Mouse (Mus musculus) kidney, adult 2 months (tissue): ENCODE measurements around the gene Gpatch11. TPM values are rescaled to one million over a fixed set of nuclear protein-coding genes. Genes with fewer than 3 reads are reported as not detected.

Source experiments
- DNase-seq: peaks from one replicate; pipeline ENCODE4 v3.0.0; 2021
- H3K27ac ChIP-seq: fragments of 200-500 bp; 2 replicates; pipeline ENCODE4 v1.5.1; 2012; ENCODE audit warnings: low read depth, low read length, control low read depth, inconsistent platforms; ENCODE audit not compliant: insufficient read depth
- H3K27me3 ChIP-seq: fragments of 200-500 bp; replicated peaks from 2 replicates; pipeline ENCODE4 v1.6.1; 2012; ENCODE audit warnings: mild to moderate bottlenecking, moderate library complexity, low read length, inconsistent platforms; ENCODE audit not compliant: control insufficient read depth, insufficient read depth
- H3K36me3 ChIP-seq: fragments of 200-500 bp; 2 replicates; pipeline ENCODE4 v1.6.1; 2012; ENCODE audit warnings: mild to moderate bottlenecking, moderate library complexity, low read length, inconsistent platforms; ENCODE audit not compliant: control insufficient read depth, insufficient read depth
- H3K4me1 ChIP-seq: fragments of 200-500 bp; 2 replicates; pipeline ENCODE4 v1.6.1; 2011; ENCODE audit warnings: low read length; ENCODE audit not compliant: control insufficient read depth, insufficient read depth
- H3K4me3 ChIP-seq: fragments of 200-500 bp; 2 replicates; pipeline ENCODE4 v1.5.1; 2011; ENCODE audit warnings: mild to moderate bottlenecking, low read depth, low read length, control low read depth; ENCODE audit not compliant: insufficient read depth
- CTCF ChIP-seq: fragments of 200-500 bp; conservative IDR thresholded peaks from 2 replicates; pipeline ENCODE4 v1.5.1; 2011; ENCODE audit warnings: low read depth, mild to moderate bottlenecking, control low read depth, low read length, moderate library complexity, mixed read lengths; ENCODE audit not compliant: insufficient read depth, insufficient read length
- POLR2A ChIP-seq: fragments of 200-500 bp; IDR thresholded peaks from one replicate; pipeline ENCODE4 v1.6.1; 2011; ENCODE audit warnings: low read depth, low read length, control low read depth
- WGBS: fragments of 180-500 bp; shearing (Covaris S2); methylation state at CpG from one replicate; pipeline ENCODE4 v1.1.7; 2018; 5-methylcytosine and 5-hydroxymethylcytosine counted together
- polyA plus RNA-seq: library from polyadenylated mRNA; depleted of rRNA; stranded (reverse); fragments of >200 nt; gene quantifications from 2 replicates; pipeline ENCODE4 v1.2.3, GENCODE M21; 2012

Gpatch11 gene
- polyA plus RNA-seq, 1 experiment = 8.5 TPM

- no peaks in the 10 kb centered on the region for H3K27me3 ChIP-seq
- no peak for TF ChIP-seq POLR2A
- no peak for TF ChIP-seq CTCF
- DNase-seq = no peak
- H3K36me3 ChIP-seq = peaks cover 10% of the 10 kb centered on the region
- H3K4me1 ChIP-seq = no peaks in the 10 kb centered on the region
- H3K4me3 ChIP-seq = no peak overlapping the region
- H3K27ac ChIP-seq = no peak overlapping the region
Observed at GRCm38 (mm10) chr17:78809019-78809418, 26.3 kb upstream of the Gpatch11 start.

- no peak for DNase-seq
- Histone ChIP-seq H3K4me3 (no peak overlapping the region), H3K27me3 (no peaks in the 10 kb centered on the region), H3K27ac (no peak overlapping the region), H3K4me1 (no peaks in the 10 kb centered on the region), H3K36me3 (peaks cover 10% of the 10 kb centered on the region)
- TF ChIP-seq POLR2A (no peak), CTCF (no peak)
- 94% methylated on average over 3 of the region's 3 CpGs for WGBS
Observed at GRCm38 (mm10) chr17:78809582-78809981, 25.8 kb upstream of the Gpatch11 start.

GRCm38 (mm10) chr17:78824346-78824745 is 11.0 kb upstream of the Gpatch11 start:
- no peaks in the 10 kb centered on the region for H3K4me1 ChIP-seq
- H3K36me3 ChIP-seq = peaks cover 2% of the 10 kb centered on the region
- no peak for TF ChIP-seq CTCF
- TF ChIP-seq POLR2A = no peak
- no peaks in the 10 kb centered on the region for H3K27me3 ChIP-seq
- WGBS = 78% methylated on average over 13 of the region's 13 CpGs
- no peak for DNase-seq
- H3K27ac ChIP-seq = no peak overlapping the region
- no peak overlapping the region for H3K4me3 ChIP-seq

GRCm38 (mm10) chr17:78836056-78836455 is 689 bp downstream of the Gpatch11 start:
- H3K36me3 ChIP-seq = peaks cover 1% of the 10 kb centered on the region

DNA sequence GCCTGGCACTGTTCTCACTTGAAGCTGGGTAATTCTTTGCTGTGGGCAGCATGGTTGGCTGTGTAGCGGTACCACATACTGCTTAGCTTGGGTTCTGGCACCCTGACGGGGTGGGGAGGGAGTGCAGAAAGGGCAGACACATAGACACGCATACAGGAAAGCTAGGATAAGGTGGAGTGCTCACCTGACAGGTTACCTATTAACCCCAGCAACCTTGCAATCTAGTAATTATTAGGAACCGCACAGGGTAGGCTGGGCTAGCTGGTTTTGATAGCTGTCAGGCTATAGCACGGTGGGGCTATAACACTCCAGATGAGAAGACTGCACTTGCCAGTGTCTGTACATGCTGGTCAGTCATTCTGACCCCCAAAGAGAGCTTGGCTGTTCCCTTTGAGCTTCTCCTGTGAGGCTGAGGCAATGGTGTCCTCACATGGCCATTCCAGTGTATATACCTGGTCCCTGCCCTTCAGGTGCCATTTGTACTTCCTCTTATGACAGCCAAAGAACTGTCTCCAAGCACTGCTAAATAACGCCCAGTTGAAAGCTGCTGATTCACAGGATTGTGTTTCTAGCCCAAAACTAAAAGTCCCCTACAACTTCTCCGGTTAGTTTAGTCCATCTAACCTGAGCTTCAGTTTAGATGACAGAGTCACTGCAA is 7.0 kb downstream of the Gpatch11 start:
- H3K36me3 ChIP-seq = peaks cover 2% of the 10 kb centered on the region
- DNase-seq = no peak
- no peaks in the 10 kb centered on the region for H3K27me3 ChIP-seq
- 66% methylated on average over 7 of the region's 7 CpGs for WGBS
- H3K4me1 ChIP-seq = no peaks in the 10 kb centered on the region
- TF ChIP-seq POLR2A (no peak), CTCF (no peak)
- no peak overlapping the region for H3K4me3 ChIP-seq
- H3K27ac ChIP-seq = no peak overlapping the region

More at GRCm38 (mm10) chr17:78836056-78836455, 689 bp downstream of the Gpatch11 start:
- DNase-seq = no peak
- TF ChIP-seq POLR2A = no peak
- no peak for TF ChIP-seq CTCF
- Histone ChIP-seq H3K27ac (no peak overlapping the region), H3K4me1 (no peaks in the 10 kb centered on the region; the same call in 1 of the 2 replicates), H3K27me3 (no peaks in the 10 kb centered on the region), H3K4me3 (peak overlapping the region; percentile 69)
- 12% methylated on average over 2 of the region's 2 CpGs for WGBS

GRCm38 (mm10) chr17:78856243-78856642 is 20.9 kb downstream of the Gpatch11 start:
- no peak for TF ChIP-seq POLR2A
- 87% methylated on average over 10 of the region's 10 CpGs for WGBS

DNA sequence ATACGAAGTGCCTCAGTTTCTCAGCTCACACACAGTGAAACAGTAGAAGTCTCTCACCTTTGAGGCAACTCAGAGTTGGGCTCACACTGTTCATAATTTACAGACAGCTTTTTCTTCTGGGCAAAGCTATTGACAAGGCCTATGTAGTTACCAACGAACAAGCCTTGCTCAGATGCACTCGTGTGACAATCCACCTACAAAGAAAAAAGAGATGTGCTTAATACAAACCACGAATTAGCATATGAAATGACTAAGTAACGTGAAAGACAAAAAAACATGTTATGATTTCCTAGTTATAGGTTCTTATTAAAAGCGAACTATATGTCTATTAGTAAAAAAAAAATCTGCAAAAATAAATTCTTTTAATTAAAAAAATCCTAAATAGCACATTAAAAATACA is 38.5 kb downstream of the Gpatch11 start:
- no peaks in the 10 kb centered on the region for H3K4me1 ChIP-seq
- TF ChIP-seq CTCF (no peak), POLR2A (no peak)
- DNase-seq = no peak
- H3K4me3 ChIP-seq = no peak overlapping the region
- H3K27me3 ChIP-seq = no peaks in the 10 kb centered on the region
- WGBS = 95% methylated on average over 6 of the region's 6 CpGs
- peaks cover 1% of the 10 kb centered on the region; the same call in 1 of the 2 replicates for H3K36me3 ChIP-seq
- no peak overlapping the region for H3K27ac ChIP-seq

More at GRCm38 (mm10) chr17:78856243-78856642, 20.9 kb downstream of the Gpatch11 start:
- Histone ChIP-seq H3K4me1 (no peaks in the 10 kb centered on the region), H3K27me3 (no peaks in the 10 kb centered on the region), H3K4me3 (no peak overlapping the region), H3K36me3 (peaks cover 4% of the 10 kb centered on the region; the same call in 1 of the 2 replicates), H3K27ac (no peak overlapping the region)
- no peak for DNase-seq
